Mouse (Mus musculus) midbrain, postnatal 0 days (tissue): ENCODE results near the gene Pcnx3. TPM values are rescaled to one million over a fixed set of nuclear protein-coding genes. Genes with fewer than 3 reads are reported as not detected.
A peak's percentile ranks its signal among the peaks of the same experiment; 100 is the strongest.

Source experiments
- ATAC-seq: fragments of 200-750 bp; cut with Nextera tagmentation; 2 replicates; pipeline ENCODE4 v1.8.0; 2017; ENCODE audit warnings: moderate number of reproducible peaks, mild to moderate bottlenecking, moderate TSS enrichment, moderate library complexity; ENCODE audit not compliant: low FRiP score
- DNase-seq: peaks from one replicate; pipeline ENCODE4 v3.0.0-alpha.2; 2015; ENCODE audit warnings: low spot score
- H3K27ac ChIP-seq: fragments of 300-500 bp; sonication (generic); 2 replicates; pipeline ENCODE4 v1.5.1; 2014; ENCODE audit warnings: low read depth, mild to moderate bottlenecking, low read length, mixed read lengths
- H3K27me3 ChIP-seq: fragments of 300-500 bp; sonication (generic); 2 replicates; pipeline ENCODE4 v1.6.1; 2014; ENCODE audit warnings: low read length, control low read depth, mixed read lengths; ENCODE audit not compliant: insufficient read depth
- H3K36me3 ChIP-seq: fragments of 300-500 bp; sonication (generic); 2 replicates; pipeline ENCODE4 v1.6.1; 2014; ENCODE audit warnings: low read length, control low read depth, mixed read lengths; ENCODE audit not compliant: insufficient read depth
- H3K4me1 ChIP-seq: fragments of 300-500 bp; sonication (generic); 2 replicates; pipeline ENCODE4 v1.6.1; 2014; ENCODE audit warnings: mild to moderate bottlenecking, control low read depth, antibody characterized with exemption, low read length, mixed read lengths; ENCODE audit not compliant: insufficient read depth
- H3K4me2 ChIP-seq: fragments of 300-500 bp; sonication (generic); 2 replicates; pipeline ENCODE4 v1.6.1; 2014; ENCODE audit warnings: low read depth, mild to moderate bottlenecking, low read length, mixed read lengths; ENCODE audit not compliant: poor library complexity, severe bottlenecking
- H3K4me3 ChIP-seq: fragments of 300-500 bp; sonication (generic); 2 replicates; pipeline ENCODE4 v1.5.1; 2014; ENCODE audit warnings: low read depth, mild to moderate bottlenecking, low read length, moderate library complexity
- H3K9ac ChIP-seq: fragments of 300-500 bp; sonication (generic); replicated peaks from 2 replicates; pipeline ENCODE4 v1.6.1; 2014; ENCODE audit warnings: mild to moderate bottlenecking, low read length, moderate library complexity, mixed read lengths; ENCODE audit not compliant: poor library complexity, severe bottlenecking
- H3K9me3 ChIP-seq: fragments of 300-500 bp; sonication (generic); 2 replicates; pipeline ENCODE4 v1.6.1; 2016; ENCODE audit warnings: low read length, control low read depth
- CTCF ChIP-seq: IDR thresholded peaks from 2 replicates; pipeline ENCODE4 v1.5.1; 2016; ENCODE audit warnings: antibody characterized with exemption, mild to moderate bottlenecking
- whole genome bisulfite sequencing: fragments of 180-500 bp; shearing (Covaris S2); extraction: QIAGEN DNeasy Blood & Tissue Kit; methylation state at CpG from one replicate; pipeline ENCODE4 v1.1.7; 2014; 5-methylcytosine and 5-hydroxymethylcytosine counted together
- polyA plus RNA-seq: library from polyadenylated mRNA; unstranded; fragments of >200 nt; fragmentation: Nextera tagmentation; extraction: Ambion mirVana; gene quantifications from 2 replicates; pipeline ENCODE4 v1.2.1, GENCODE M21; 2015
- total RNA-seq: library from RNA; depleted of rRNA; stranded (reverse); fragments of >200 nt; gene quantifications from 2 replicates; pipeline ENCODE4 v1.2.3, GENCODE M21; 2014

Gene Pcnx3
- total and polyA plus RNA-seq, 2 experiments from 2014 or later = 19.1 to 103 TPM

DNA sequence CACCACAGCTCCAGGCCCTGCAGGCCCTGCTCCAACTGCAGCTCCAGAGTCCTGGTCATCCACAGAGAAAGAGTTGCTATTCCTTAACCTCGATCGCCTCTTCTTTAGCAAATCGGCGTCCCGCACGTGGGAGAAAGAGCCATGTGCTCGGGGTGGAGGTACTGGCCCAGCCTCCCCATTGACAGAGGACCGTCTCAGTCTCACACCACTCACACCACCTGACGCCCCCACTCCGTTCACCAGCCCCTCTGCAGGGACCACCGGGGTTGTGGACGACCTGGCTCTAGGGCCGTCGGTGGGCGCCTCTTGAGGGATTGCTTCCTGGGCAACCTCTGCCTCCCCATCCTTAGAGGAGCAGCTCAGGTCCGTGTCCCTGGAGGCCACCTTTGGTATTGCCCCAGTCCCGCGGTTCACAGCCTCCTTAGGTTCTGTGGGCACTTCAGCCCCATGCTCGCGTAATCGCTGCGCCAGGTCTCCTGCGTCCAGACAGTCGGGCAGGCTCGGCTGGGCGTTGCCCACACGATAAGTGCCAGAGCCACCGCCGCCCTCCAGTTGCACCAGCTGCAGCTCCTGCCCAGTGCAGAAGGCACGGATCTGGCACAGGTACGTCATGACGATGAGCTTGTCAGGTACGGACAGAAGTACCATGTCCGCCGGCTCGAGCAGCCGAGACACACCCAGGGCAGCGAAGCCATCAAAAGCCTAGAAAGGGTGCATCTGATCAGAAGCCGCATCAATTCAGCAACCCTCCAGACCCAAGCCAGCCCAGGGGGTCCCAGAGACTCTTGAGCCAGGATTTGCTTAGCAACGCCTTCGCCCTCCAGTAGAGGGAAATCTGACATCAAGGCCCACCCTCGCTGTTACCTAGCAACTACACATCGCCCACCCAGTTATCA, 27.3 kb upstream of the Pcnx3 start:
- Histone ChIP-seq H3K9me3 (no peaks in the 10 kb centered on the region), H3K36me3 (peaks cover 31% of the 10 kb centered on the region), H3K9ac (peak overlapping the region; percentile 60), H3K4me1 (peaks cover 13% of the 10 kb centered on the region; the same call in 1 of the 2 replicates), H3K4me3 (peak overlapping the region; percentile 43), H3K4me2 (peak overlapping the region; percentile 74), H3K27me3 (no peaks in the 10 kb centered on the region), H3K27ac (peak overlapping the region; percentile 65)
- WGBS = 15% methylated on average over 43 of the region's 43 CpGs
- DNase-seq (peak; percentile 86), ATAC-seq (peak; percentile 78)
- TF ChIP-seq CTCF = peak; percentile 61

DNA sequence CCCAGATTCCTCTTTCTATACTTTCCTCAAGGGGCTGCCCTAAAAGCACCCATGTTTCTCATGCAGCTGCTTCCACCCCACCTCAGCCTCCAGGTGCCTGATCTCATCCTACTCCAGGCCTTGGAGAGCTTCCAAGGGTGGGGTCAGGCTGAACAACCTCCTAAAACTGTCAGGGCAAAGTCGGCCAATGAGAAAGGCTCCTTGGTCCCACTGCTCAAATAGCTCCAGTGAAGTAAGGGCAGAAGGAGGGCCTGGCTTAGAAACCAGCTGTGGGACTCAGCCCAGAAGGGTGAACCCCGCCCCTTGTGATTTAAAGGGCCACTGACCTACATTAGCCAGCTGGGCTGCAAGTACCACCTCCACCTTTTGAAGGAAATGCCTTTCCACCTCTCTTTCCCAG, 25.0 kb upstream of the Pcnx3 start:
- Histone ChIP-seq H3K4me2 (peak overlapping the region; percentile 74), H3K9me3 (no peaks in the 10 kb centered on the region), H3K27ac (no peak overlapping the region), H3K27me3 (no peaks in the 10 kb centered on the region), H3K4me3 (peak overlapping the region; percentile 23), H3K36me3 (peaks cover 24% of the 10 kb centered on the region), H3K4me1 (peaks cover 13% of the 10 kb centered on the region; the same call in 1 of the 2 replicates), H3K9ac (peak overlapping the region; percentile 60; the same call in 1 of the 2 replicates)
- ATAC-seq (no peak), DNase-seq (no peak)
- TF ChIP-seq CTCF = no peak
- 27% methylated on average over 2 of the region's 2 CpGs for WGBS

DNA sequence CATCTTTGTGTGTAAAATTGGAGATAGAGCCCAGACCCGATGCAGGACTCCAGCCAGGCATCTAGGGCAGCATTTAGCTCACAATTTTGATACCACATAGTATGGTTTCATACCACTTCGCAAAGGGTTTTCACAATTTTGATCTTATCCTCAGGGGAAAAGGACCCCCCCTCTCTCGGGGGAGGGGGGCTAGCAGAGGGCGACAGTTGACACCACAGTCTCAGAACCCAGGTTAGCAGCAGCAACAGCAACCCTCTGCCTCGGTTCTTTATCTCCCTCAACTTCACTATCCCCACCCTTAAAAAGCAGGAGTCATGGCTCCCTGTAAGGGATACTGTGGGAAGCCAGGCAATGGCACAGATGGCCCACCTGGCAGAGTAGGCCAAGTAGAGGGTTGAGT, 24.5 kb upstream of the Pcnx3 start:
- Histone ChIP-seq H3K4me2 (peak overlapping the region; percentile 74), H3K27me3 (no peaks in the 10 kb centered on the region), H3K36me3 (peaks cover 25% of the 10 kb centered on the region), H3K4me1 (peaks cover 13% of the 10 kb centered on the region; the same call in 1 of the 2 replicates), H3K27ac (no peak overlapping the region), H3K9ac (no peak overlapping the region), H3K4me3 (peak overlapping the region; percentile 23), H3K9me3 (no peaks in the 10 kb centered on the region)
- ATAC-seq (no peak), DNase-seq (no peak)
- 73% methylated on average over 5 of the region's 5 CpGs for WGBS
- TF ChIP-seq CTCF = no peak

DNA sequence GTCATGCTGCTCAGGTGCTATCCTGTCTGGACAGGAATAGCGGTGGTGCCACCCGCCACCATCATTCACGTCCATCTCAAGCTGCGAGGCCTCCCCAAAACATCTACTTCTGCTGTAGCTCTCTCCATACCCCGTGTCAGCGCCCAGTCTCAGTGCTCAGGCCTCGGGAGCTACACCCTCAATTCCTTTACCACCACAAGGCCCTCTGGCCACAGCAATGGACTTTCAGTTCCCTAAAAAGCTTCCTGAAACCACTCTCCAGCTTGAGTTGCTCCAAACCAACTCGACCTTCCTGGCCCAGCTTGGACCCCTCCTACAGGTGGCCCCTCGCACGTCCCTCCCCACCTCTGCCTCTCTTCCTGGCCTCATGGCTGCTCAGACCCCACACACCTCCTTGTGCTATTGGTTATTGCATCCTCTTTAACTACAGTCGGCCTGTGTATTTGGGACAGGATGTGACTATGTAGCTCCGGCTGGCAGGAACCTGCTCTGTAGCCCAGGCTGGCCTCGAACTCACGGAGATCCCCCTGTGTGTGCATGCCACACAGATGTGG, 23.3 kb upstream of the Pcnx3 start:
- H3K27ac ChIP-seq = no peak overlapping the region

DNA sequence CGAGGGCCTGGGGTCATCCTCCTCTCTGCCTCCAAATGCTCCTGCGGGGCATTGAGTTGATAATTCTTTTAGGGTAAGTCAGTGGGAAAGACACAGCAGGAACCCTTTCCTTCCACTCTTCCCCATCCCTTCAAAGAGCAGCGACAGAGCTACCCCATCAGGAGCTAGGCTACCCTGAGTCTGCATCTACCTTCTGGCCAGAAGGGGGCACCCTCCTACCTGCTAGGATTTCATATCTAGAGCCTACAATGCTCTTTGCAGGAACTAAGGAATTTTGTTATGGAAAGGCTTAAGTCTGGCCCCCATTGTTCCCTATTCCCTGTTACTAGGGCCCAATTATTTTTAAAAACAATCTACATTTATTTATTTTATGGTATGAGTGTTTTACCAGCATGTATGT, 22.5 kb upstream of the Pcnx3 start:
- H3K9ac ChIP-seq = no peak overlapping the region
- TF ChIP-seq CTCF = peak; percentile 79
- peaks cover 4% of the 10 kb centered on the region; the same call in 1 of the 2 replicates for H3K4me1 ChIP-seq
- H3K27ac ChIP-seq = no peak overlapping the region
- H3K4me3 ChIP-seq = no peak overlapping the region
- H3K36me3 ChIP-seq = peaks cover 32% of the 10 kb centered on the region
- no peak overlapping the region for H3K4me2 ChIP-seq
- no peaks in the 10 kb centered on the region for H3K27me3 ChIP-seq
- no peaks in the 10 kb centered on the region for H3K9me3 ChIP-seq
- whole genome bisulfite sequencing = 15% methylated on average over 3 of the region's 3 CpGs
- ATAC-seq (no peak), DNase-seq (peak; percentile 69)

More for the DNA sequence above, 23.3 kb upstream of the Pcnx3 start:
- no peak overlapping the region for H3K9ac ChIP-seq
- H3K4me3 ChIP-seq = no peak overlapping the region
- WGBS = 93% methylated on average over 14 of the region's 14 CpGs
- DNase-seq = no peak
- H3K9me3 ChIP-seq = no peaks in the 10 kb centered on the region
- no peak overlapping the region for H3K4me2 ChIP-seq
- no peak for TF ChIP-seq CTCF
- H3K36me3 ChIP-seq = peaks cover 32% of the 10 kb centered on the region
- peaks cover 8% of the 10 kb centered on the region; the same call in 1 of the 2 replicates for H3K4me1 ChIP-seq
- ATAC-seq = no peak
- H3K27me3 ChIP-seq = no peaks in the 10 kb centered on the region

DNA sequence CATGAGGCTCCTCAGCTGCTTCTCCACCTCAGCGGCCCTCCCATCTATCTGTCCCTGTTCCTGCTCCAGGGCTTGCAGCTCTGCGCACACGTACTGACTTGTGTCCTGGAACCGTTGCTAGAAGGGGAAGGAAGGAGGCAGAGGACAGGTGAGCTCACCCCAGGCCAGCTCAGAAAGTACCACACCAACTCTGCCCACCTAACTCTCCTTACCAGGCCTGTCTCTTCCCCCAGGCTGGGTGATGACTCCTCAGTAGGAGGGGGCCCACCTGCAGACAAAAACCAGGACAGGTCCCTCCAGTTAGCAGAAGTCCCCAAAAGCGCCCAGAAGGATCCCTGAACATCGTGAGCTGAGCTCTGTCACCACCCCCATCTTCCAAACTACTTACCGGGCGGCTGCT, 21.9 kb upstream of the Pcnx3 start:
- WGBS = 81% methylated on average over 8 of the region's 8 CpGs
- no peak overlapping the region for H3K27ac ChIP-seq
- no peaks in the 10 kb centered on the region for H3K9me3 ChIP-seq
- ATAC-seq (no peak), DNase-seq (no peak)
- peaks cover 4% of the 10 kb centered on the region; the same call in 1 of the 2 replicates for H3K4me1 ChIP-seq
- H3K27me3 ChIP-seq = no peaks in the 10 kb centered on the region
- no peak for TF ChIP-seq CTCF
- no peak overlapping the region for H3K9ac ChIP-seq
- no peak overlapping the region for H3K4me2 ChIP-seq
- peaks cover 32% of the 10 kb centered on the region for H3K36me3 ChIP-seq
- no peak overlapping the region for H3K4me3 ChIP-seq
